Mouse (Mus musculus) liver, embryonic 14.5 days (tissue): ENCODE results near the gene Chat.

Source experiments
- CTCF ChIP-seq: IDR thresholded peaks from 2 replicates; pipeline ENCODE4 v1.5.1; 2016; ENCODE audit warnings: antibody characterized with exemption, low read depth, control low read depth
- EP300 ChIP-seq: IDR thresholded peaks from 2 replicates; pipeline ENCODE4 v1.6.1; 2016; ENCODE audit warnings: antibody characterized with exemption, low read depth

DNA sequence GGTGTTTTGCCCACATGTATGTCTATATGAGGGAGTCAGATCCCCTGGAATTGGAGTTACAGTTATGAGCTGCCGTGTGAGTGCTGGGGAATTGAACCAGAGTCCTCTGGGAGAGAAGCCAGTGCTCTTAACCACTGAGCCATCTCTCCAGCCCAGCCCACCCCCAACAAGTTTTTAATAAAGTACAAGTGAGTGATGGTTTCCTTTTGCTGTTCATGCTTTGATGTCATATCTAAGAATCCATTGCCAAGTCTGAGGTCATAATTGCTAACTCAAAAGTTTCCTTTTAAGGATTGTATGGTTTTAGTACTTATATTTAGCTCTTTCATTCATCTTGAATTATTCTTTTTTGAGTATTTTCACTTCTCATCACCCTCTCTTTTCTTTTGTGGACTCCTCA lies 38.1 kb upstream of the Chat start:
- TF ChIP-seq CTCF (no peak), EP300 (no peak)
